Mouse (Mus musculus) urinary bladder, adult 2 months (tissue): ENCODE measurements around the gene Thap4. TPM values are rescaled to one million over a fixed set of nuclear protein-coding genes. Genes with fewer than 3 reads are reported as not detected.
A peak's percentile ranks its signal among the peaks of the same experiment; 100 is the strongest.
"Not testable (repeated sequence)": the region's sequence is repeated elsewhere in the genome, so short reads cannot be mapped to it uniquely, and the experiment has no call there.

Experiments
- DNase-seq: peaks from one replicate; pipeline ENCODE4 v3.0.0; 2022; ENCODE audit warnings: low spot score
- polyA plus RNA-seq: library from polyadenylated mRNA; depleted of rRNA; stranded (reverse); fragments of >200 nt; gene quantifications from 2 replicates; pipeline ENCODE4 v1.2.3, GENCODE M21; 2012; rRNA removed

The Thap4 gene
- 39.9 and 43.8 TPM in 2 replicates for polyA plus RNA-seq

DNA sequence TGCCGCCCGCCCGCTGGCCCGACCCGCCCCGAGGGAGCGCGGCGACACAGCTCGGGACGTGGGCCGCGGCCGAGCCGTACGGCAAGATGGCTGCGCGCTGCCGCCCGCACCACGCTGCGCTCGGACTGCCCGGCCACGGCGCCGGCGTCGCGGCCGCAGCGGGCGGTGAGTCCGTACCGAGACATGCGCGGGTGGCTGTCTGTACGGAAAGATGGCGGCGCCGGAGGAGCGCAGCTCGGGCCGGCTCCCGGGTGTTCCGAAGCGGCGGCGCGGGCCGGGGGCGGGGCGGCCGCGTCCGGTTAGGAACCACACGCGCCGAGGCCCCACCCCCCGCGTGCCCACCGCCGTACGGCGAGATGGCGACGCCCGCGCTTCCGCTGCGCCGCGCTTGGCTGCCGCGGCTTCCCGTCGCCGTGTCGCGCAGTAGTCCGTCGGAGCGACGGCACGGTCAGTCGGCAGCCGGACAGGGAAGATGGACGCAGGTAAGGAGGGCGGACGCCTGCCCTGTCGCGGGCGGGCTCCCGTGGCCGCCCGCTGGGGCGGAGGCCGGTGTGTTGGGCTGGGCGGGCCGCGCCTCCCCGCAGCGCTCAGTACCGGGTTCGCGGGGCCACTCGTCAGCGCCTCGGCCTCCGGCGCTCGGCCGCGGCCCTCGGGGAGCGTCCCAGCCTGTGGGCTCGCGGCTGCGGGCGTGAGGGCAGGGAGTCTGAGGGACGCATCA, at the start of gene Thap4:
Thap4 (minus strand) TSS at position 292 of the 718 bp plus-strand sequence.
- DNase-seq, result peak; percentile 91

DNA sequence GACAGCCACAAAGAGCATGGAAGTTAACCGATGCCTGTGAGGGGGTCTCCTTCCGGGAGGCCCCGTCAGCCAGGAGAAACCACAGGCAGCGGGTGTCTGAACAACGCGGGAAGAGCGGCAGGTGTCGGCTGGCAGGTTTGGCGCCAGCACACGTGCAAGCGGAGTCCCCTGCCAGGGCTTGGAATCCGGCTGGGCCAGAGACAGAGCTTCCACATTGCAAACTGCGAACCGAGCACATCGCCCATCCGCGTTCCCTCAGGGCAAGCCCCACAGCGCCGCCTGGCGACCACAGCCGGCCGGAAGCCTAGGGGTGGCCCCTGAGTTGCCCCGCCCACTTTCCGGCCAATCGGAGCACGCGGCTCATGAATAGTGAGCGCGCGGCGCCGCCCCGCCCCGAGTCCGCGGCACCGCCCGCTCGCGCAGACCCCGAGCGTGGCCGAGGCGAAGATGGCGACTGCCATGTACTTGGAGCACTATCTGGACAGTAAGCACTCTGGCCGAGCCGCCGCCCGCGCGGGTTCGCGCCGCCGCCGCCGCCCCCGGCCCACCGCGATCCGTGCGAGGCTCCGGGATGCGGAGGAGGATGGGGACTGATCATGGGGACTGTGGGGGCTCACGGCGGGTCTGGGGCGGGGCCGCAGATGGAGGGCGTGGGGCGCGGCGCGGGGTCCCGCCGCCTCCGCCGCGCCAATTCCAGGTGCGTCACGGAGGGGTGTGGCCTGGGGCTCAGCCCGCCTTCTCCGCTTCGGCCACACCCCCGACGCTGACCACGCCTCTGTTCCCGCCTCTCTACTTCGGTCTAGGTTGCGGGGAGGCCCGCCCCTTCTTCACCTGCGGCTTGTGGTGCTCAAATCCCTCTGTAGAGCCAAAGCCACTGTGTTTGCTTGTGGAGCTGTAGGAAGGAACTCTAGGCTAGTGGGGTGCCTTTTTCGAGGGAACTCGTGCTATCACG, 49.2 kb upstream of the Thap4 start, which contains the start of gene Ing5:
Ing5 (plus strand) TSS at position 410 of the 952 bp plus-strand sequence.
- DNase-seq, result peak; percentile 100

DNA sequence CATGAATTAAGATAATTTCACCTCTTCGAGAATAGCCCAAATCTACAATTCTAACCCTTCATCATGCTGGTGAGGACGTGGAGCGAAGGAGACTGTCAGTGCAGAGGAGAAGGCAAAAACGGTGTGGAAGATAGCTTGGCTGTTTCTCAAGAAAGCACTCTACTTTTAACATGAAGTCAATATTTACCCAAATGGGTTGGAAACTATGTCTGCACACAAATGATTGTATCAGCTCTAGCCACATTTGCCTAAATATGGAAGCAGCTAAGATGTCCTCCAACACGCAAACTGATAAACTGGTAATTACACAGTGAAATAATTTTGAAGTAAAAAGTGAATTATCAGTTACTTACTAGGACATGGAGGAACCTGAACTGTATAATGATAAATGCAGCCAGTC, 48.1 kb upstream of the Thap4 start:
- no peak for DNase-seq

DNA sequence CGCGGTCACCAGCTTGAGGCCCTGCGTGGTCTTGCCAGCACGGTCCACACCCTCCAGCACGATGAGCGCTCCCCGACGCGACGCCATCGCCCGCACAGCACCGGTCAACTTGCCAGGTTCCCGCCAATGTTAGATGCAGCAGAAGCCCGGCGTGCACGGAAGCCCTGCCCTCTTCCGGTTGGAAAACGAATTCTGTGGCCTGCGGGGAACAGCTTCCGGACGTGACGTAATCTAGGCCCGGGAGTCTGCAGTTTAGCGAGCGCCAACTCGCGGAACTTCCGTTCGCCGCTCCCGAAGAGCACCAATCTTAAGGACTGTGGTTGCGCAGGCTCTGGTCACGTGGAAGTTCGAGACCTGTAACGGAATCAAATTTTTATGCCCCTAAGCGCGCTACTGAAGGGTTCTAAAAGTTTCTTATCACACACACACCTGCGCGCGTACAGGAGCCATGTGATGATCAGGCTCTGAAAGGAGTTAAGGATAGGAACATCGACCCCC, 47.1 kb upstream of the Thap4 start, which contains the start of gene Dtymk:
Dtymk (minus strand) TSS at position 194 of the 498 bp plus-strand sequence.
- DNase-seq, result peak; percentile 71

DNA sequence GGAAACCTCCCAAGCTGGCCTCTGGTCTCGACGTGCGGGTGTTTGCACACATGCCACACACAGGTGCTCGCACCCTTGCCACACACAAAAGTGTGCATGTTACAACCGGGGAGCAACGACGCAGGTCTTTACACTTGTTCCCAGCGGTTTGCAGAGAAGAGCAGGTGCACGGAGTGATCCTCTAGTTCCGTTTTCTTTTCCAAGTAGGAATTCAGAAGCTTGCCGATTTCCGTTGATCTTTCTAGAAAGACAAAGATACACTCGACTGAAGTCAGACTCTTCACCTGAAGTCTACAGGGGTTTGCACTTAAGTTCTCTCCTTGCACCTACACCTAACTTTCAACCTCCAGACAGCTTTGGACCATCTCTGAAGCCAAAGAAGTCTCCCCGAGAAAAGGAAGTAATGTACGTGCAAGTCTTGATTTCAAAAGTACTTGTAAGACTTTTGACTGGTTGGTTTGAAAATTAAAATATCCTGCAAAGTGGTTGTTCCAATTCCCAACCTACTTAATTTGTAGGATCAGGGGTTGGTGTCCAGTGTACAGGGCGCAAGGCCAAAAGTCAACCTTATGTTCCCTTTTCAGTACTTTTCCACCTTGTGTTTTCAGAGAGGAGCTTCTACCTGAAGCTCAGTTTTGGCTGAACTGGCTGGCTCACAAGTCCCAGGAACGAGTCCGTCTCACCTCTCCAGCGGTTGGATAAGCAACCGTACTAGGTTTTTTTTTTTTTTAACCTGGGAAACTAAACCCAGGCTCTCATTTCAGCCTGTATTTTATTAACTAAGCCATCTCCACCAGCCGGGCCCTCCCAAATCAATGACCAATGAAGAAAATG, 46.2 kb upstream of the Thap4 start:
- no peak for DNase-seq

DNA sequence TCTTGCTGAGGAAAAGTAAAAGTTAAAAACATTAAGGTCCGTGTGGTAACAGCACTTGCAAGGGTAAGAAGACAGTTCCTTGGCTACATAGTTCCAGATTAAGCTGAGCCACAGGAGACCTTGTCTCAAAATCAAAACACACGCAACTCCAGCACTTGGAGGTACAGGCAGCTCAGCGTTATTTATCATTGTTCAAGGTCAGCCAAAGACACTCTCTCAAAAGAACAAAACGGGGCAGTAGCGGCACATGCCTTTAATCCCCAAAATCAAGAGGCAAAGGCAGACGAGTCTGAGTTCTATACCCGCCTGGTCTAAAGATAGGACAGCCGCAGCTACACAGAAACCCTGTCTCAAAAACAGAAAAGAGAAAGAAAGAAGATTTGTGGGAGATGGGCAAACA, 41.2 kb upstream of the Thap4 start:
- no peak for DNase-seq

DNA sequence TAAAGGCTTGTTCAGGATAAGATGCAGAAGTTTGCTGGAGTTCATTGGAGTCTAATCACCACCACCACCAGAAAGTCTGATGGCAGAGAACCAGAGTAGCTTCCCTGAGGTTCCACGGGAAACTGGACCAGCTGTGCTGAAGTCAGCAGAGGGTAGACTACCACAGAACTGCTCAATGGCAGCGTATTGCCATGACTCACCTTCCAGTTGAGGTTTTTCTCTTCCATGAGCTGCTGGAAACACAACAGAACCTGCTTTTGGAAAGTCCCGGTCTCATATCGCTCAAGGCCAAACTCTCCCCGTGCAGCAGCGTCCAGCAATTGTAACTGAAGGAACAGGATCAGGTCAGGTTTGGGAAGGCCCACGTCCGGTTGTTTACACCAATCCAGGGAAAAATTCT, 39.9 kb upstream of the Thap4 start:
- no peak for DNase-seq

DNA sequence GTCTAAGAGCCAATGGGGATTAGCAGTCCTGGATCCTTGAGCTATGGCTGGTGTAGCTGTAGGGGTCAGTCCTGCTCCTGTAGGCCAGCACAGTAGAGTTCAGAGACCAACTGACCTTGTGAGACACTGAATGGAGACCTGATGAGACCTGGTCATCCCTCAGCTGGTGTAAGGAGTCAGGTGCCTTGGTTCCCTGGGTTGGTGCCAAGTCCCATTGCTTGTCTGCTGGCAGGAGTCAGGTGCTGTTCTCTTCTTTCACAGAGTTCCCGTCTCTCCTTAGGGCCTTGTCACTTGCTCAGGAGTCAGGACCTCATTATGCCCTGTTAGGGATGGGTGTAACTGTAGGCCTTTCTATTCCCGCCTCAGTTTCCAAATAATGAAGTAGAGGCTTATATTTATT, 32.2 kb upstream of the Thap4 start:
- DNase-seq, result no peak

DNA sequence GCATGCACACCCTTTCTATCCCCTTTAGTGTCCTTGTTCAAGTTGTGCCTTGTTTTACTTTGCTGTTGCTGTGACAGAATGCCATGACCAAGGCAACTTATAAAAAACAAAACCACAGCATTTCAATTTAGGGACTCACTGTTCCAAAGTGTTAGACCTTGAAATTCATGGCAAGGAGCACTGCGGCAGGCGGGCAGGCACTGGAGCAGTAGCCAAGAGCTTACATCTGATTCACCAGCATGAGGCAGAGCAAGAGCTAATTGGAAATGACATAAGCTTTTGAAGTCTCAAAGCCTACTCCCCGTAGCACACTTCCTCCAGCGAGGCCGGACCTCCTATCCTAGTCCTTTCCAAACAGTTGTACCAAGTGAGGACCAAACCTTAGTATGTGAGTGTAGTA, 22.0 kb upstream of the Thap4 start:
- no peak for DNase-seq

DNA sequence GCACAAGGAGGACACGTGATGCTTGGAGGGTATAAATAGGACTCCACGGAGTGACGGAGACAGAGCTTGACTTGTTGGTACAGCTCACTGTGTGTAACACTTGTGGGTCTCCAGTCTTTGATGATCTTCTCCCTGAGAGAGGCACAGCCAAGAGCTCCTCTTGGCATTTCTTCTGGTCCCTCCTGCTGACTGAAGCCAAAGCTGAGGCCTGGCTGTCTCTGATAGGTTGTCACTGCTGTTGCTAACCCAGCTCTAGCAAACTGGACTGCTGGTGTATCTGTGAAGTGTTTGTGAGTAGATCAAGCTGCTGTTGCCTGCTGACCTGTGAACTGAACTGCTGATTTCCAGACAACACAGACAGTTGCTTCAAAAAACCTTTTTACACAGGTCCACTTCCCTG, 15.2 kb upstream of the Thap4 start:
- no peak for DNase-seq

DNA sequence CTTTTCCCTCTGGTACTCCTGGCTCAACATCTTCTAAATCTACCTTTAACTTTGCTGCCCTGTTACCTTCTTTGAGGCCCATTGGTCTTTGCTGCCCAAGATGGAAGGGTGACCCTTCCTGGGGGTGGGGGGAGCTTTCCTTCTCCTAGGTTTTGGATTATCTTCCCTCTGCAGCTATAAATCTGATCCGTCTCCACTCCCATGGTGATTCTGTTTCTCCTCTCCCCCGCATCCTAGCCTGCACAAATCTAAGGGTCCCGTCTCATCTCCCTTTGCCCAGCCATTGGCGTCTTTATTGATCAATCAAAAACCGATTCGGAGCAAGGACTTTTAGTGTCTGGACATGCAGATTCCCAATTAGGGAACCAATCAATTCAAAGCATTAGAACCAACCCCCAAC, 12.9 kb upstream of the Thap4 start:
- DNase-seq, result no peak

DNA sequence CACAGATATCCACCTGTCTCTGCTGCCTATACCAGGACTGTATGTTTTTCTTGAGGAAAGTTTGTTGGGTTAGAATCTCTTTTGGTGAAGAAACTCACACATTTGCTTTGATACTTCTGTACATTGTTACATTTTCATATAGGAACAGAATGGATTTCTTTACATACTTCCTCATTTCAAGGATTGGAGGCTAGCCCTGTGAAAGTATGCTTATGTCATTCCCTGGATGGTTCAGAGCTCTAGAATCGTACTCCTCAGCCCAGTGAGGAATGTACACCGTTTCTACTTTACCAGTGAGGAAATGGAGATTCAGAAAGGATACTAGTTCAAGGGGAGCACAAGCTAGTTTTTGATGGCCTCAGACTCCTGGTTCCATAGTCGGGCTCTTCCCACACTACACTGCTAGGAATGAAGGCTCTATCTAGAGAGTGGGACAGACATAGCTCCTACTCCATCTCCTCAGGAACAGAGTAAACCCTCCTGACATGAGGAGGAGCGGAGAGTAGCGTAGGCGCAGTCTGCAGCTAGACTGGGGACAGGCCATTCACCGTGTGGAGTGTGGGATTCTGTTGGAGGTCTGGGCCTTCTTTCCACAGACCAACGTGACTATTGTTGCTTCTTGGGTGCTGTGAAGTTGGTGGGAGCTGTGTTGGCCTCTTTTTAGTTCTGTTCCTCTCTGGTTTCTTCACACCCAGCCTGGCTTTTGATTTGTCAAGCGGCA, 10.4 kb upstream of the Thap4 start:
- DNase-seq, result no peak

DNA sequence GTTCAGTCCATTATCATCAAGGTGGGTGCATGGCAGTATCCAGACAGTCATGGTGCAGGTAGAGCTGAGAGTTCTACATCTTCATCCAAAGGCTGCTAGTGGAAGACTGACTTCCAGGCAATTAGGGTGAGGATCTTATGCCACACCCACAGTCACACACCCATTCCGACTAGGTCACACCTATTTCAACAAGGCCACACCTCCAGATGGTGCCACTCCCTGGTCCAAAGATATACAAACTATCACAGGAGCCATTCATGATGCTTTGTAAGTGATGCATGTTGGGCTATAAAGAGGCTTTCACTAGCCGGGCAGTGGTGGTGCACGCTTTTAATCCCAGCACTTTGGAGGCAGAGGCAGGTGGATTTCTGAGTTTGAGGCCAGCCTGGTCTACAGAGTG, 8.9 kb upstream of the Thap4 start:
- DNase-seq, result not testable (repeated sequence)

DNA sequence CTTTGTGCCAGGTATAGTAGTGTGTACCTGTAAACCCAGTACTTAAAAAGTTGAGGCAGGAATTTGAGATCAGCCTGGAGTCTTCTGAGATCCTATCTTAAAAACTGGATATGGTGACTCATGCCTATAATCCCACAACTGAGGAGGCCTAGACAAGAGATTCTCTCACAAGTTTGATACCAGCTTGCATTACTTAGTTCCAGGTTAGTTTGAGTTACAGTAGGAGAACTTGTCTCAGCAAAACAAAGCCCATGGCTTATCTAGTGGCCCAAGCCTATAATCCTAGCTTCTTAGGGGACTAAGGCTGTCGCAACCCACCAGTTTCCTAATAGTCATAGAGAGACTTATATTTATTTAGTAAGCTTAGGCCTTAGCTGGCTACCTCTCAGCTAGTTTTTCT, 5.4 kb upstream of the Thap4 start:
- no peak for DNase-seq

DNA sequence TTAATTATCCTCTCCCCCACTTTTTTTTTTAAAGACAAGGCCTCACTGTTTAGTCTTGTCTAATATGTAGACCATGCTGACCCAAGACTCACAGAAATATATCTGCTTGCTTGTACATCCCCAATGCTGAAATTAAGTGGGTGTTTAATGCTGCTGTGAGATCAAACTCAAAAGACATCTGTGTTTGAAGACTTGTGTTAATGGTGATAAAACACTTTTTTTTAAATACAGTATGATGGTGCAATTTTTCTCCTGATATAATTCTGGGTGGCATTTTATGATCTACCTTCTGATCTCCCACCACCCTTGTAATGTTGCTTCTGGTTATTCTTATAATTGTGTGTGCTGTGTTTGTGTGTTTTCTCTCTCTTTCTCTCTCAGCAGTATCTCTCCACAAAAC, 1.5 kb upstream of the Thap4 start:
- no peak for DNase-seq

DNA sequence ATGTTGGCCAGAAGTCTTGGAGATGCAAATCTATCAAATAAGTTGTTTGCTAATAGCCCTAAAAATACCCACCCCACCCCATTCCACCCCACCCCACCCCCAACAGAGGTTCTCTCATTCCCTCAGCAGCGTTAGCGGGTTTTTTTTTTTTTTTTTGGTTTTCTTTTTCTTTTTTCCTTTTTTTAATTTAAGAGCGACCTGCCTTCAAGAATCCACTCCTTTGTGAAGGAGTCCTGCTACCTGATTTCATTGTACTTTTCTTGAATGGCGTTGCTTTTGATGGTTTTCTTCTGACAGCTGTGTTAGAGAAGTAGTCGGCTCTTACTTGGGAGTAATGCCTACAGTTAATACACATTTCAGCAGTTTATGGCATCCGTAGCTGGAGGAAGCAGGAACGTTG, 954 bp upstream of the Thap4 start:
- DNase-seq, result no peak

DNA sequence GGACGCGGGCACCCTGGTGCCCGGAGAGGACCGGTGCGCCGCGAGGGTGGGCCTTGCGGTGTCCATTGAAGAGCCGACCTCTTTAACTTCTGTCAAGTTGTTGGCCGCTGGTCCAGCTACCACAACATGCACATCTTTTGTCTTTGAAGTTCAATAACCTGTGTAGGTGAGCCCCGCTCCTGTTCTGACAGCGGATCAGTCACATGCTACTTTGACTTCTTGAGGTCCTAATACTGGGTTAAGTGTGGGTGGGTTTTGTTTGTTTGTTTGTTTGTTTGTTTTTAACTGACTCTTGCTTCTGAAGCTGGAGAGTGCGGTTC, 587 bp upstream of the Thap4 start:
- no peak for DNase-seq

DNA sequence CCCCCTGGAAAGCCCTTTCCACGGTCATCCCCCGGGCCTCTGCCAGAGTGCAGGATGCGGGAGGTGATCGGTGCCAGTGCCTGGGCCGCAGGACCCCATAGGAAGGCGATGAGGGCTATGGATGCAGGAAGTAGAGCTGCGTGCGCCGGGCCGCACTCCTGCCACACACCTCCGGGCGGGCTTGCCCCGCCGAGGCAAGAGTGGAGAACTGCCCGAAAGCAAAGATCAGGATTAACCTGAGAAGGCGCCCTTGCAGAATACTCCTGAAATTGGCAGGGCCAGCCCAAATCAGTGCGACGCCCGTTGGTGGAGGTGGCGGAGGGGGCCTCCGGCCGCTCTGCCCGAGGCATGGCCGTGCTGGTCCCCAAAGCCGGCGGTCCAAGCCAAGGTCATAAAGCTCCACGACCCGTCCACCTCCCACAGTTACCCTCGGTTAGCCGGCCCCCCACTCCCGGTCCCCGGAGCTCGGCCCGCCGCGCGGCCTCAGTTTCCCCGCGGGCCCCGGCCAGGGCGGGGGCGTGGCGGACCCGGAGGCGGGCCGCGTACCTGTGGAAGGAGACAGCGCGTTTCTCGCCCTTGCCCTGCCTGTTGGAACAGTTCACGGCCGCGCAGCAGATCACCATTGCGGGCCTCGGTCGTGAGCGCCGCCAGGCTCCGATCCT, 622 bp downstream of the Thap4 start:
- peak; percentile 58 for DNase-seq

DNA sequence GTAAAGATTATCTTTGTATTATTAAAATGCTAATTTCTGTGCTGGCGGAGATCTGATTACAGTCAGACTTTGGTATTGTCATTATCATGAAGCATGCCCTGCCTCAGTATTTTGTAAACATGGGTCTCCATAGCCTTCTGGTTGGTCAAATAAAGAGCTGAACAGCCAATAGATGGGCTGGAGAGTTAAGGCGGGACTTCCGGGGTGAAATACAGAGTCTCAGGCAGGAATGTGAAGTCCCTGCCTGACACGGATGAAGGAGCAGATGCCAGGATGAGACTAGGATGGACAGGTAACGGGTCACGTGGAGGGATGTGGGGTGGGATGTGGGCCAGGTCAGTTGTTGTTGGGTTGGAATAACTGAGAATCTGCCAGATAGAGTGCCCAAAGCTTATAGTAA, 3.4 kb downstream of the Thap4 start, which contains the start of gene Atg4b:
Atg4b (plus strand) TSS at position 211 of the 400 bp plus-strand sequence.
- no peak for DNase-seq

DNA sequence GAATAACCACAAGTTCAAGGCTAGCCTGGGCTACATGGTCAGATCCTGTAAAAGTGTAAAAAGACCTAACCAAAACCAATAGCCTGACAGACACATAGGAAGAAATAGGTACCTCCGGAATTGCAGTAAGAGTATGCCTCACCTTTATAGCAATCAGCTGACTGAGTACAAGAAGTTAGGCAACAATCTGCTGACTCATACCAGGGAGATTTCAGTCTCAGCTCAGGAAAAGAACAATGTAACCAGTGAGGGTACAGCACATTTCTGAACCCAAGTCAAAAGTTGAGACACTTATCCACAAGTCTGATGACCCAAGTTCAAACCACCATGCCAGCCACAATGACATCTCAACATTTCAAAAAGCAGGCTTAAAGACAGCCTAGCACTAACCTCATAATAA, 6.1 kb downstream of the Thap4 start:
- DNase-seq, result no peak

DNA sequence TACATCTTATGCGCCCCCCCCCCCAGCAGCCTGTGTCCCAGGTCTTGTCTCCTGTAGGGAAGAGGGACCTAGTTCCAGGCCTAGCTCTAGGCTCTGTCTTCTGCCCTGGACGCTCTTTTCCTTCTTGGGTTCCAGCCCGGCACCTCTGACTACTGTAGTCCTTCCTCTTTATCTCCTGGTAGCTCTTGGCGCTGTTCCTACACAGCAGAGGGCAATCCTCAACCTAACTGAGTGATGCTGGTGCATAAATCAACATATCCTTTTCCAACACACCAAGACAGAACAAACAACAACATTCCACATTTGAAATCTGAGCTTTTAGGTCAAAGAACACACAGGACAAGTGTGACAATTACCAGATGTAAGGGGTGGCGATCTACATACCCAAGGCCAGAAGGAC, 8.5 kb downstream of the Thap4 start:
- no peak for DNase-seq
